Mouse (Mus musculus) C2C12 (cell line): ENCODE measurements at regions not wholly inside any gene's neighbourhood (a gene's known extent, or its start where the extent isn't known, plus 50 kb on each side); places are given as distances from the start of the nearest gene placed in this dataset.

Source experiments
- CEBPB ChIP-seq: IDR thresholded peaks from one replicate; pipeline ENCODE4 v1.6.1; 2011; ENCODE audit warnings: low read depth, mild to moderate bottlenecking, control low read depth, moderate library complexity
- CTCF ChIP-seq: IDR thresholded peaks from one replicate; pipeline ENCODE4 v1.5.1; 2011; ENCODE audit not compliant: control insufficient read depth, insufficient read depth, insufficient read length
- FOSL1 ChIP-seq: IDR thresholded peaks from one replicate; pipeline ENCODE4 v1.8.0; 2011; ENCODE audit warnings: mild to moderate bottlenecking, low read length; ENCODE audit not compliant: poor library complexity, insufficient read depth, severe bottlenecking
- MAX ChIP-seq: IDR thresholded peaks from one replicate; pipeline ENCODE4 v1.6.1; 2011; ENCODE audit warnings: mild to moderate bottlenecking, control low read depth
- MYOG ChIP-seq: IDR thresholded peaks from one replicate; pipeline ENCODE4 v1.6.1; 2011; ENCODE audit not compliant: control insufficient read depth, insufficient read length; ENCODE audit errors: extremely low read depth

DNA sequence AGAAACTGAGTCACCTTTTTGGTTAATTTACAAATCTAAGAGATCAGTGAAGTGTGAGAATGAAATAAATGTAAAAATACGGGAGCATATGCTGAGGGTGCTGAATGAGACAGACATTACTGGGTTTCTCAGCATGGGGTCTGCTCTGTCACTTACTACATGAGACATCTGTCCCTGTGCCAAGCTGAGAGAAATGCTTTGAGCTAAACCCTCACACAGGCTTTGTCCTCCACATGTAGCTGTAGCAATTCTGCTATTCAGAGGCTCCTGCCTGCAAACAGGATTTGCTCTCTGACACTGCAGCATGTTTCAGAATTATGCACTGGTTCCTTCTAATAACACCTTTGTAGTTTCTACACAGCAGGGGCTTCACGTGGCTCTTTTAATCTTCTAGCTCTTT, 3806.3 kb downstream of the 9330182O14Rik start:
- TF ChIP-seq CTCF = no peak
- no peak for TF ChIP-seq MYOG
- TF ChIP-seq MAX = no peak
- no peak for TF ChIP-seq CEBPB
- no peak for TF ChIP-seq FOSL1
